In the genomic region with DNA sequence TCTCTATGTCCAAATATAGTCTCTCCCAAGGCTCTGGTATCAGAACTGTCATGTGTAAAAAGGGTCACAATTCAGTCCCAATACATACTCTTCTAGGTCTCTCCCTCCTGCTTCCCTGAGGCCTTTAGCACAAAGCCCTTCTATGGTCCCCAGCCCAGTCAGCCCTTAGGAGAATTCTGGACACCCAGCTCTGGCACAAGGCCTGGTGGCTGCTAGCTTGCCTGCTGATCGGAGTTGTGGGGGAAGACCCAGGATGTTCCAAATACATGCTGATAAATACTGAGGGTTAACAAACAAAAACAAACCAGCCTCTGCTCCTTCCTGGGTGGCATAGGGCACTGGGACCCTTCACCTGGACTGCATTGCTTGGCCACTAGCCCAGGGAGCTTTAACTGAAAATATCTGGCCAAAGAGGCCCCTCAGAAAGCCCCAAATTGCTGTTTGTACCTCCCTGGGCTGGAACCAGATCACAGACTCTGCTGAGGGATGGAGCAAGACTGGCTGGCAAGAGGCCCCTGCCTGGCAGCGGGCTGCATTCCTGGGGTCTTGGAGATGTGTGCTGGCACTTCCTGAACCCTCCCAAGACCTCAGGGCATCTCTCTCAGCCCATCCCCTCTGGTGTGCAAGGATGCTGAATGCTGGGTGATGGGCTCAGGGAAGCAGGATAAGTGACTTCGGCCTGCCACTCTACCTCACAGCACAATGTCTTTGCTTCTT, we compare ENCODE assay signal across 17 mouse cellular contexts.
A peak's percentile ranks its signal among the peaks of the same experiment; 100 is the strongest.
DNase-seq lines count a peak whose midpoint lies in the region; ATAC-seq and TF ChIP-seq lines count a peak whose summit lies in the region.
"Had no signal": no experiment of that assay in that cellular context is flagged by ENCODE, and none has a peak within 500 bp of the region (broad histone marks: within the 10 kb centered on the region; RNA-seq: fewer than 3 reads in every experiment).

No protein-coding gene starts in this region.

- no peak overlapping the region; the same call in 1 of the 2 replicates for H3K27ac ChIP-seq in forebrain, postnatal 0 days (ENCODE audit: low read depth, low read length)
- H3K27ac ChIP-seq in forebrain, embryonic 15.5 days (replicated peaks), result no peak overlapping the region
- H3K27ac ChIP-seq in stomach, embryonic 16.5 days (ENCODE audit: low read length), result no peak overlapping the region
- H3K27ac ChIP-seq in stomach, postnatal 0 days (replicated peaks), result no peak overlapping the region
- no peak overlapping the region for H3K27ac ChIP-seq in midbrain, postnatal 0 days (ENCODE audit: low read depth, low read length)
- H3K27ac ChIP-seq: liver, embryonic 12.5 days; midbrain, embryonic 12.5 days; neural tube, embryonic 13.5 days had no signal

- no peak overlapping the region for H3K4me3 ChIP-seq in forebrain, postnatal 0 days (ENCODE audit: low read depth, low read length)
- H3K4me3 ChIP-seq in forebrain, embryonic 15.5 days, result no peak overlapping the region
- H3K4me3 ChIP-seq in stomach, embryonic 16.5 days (replicated peaks; ENCODE audit: low read length), result no peak overlapping the region
- H3K4me3 ChIP-seq in stomach, postnatal 0 days (ENCODE audit: low read depth, low read length), result no peak overlapping the region
- H3K4me3 ChIP-seq in midbrain, postnatal 0 days (ENCODE audit: low read depth, low read length), result no peak overlapping the region
- H3K4me3 ChIP-seq: liver, embryonic 12.5 days; midbrain, embryonic 12.5 days; neural tube, embryonic 13.5 days had no signal

- no peak overlapping the region for H3K4me2 ChIP-seq in forebrain, postnatal 0 days (ENCODE audit: low read depth)
- H3K4me2 ChIP-seq in forebrain, embryonic 15.5 days (replicated peaks), result no peak overlapping the region
- no peak overlapping the region for H3K4me2 ChIP-seq in stomach, embryonic 16.5 days (ENCODE audit: low read depth, low read length)
- H3K4me2 ChIP-seq in stomach, postnatal 0 days (replicated peaks; ENCODE audit: low read depth), result no peak overlapping the region
- no peak overlapping the region for H3K4me2 ChIP-seq in midbrain, postnatal 0 days (ENCODE audit: low read depth, low read length, poor library complexity, severe bottlenecking)
- H3K4me2 ChIP-seq: heart, embryonic 11.5 days; liver, embryonic 12.5 days; midbrain, embryonic 12.5 days; neural tube, embryonic 13.5 days had no signal

- no peaks in the 10 kb centered on the region for H3K9me3 ChIP-seq in forebrain, postnatal 0 days (ENCODE audit: low read length)
- H3K9me3 ChIP-seq in forebrain, embryonic 15.5 days, result no peaks in the 10 kb centered on the region
- no peaks in the 10 kb centered on the region for H3K9me3 ChIP-seq in stomach, embryonic 16.5 days (replicated peaks; ENCODE audit: control insufficient read depth, low read length)
- no peaks in the 10 kb centered on the region for H3K9me3 ChIP-seq in stomach, postnatal 0 days (ENCODE audit: control insufficient read depth, low read length)
- H3K9me3 ChIP-seq in midbrain, postnatal 0 days (ENCODE audit: low read length), result no peaks in the 10 kb centered on the region
- H3K9me3 ChIP-seq: liver, embryonic 12.5 days; midbrain, embryonic 12.5 days; neural tube, embryonic 13.5 days had no signal

- H3K36me3 ChIP-seq in forebrain, postnatal 0 days (ENCODE audit: insufficient read depth), result no peaks in the 10 kb centered on the region
- no peaks in the 10 kb centered on the region for H3K36me3 ChIP-seq in forebrain, embryonic 15.5 days
- H3K36me3 ChIP-seq in stomach, embryonic 16.5 days (ENCODE audit: control insufficient read depth, insufficient read depth, low read length), result no peaks in the 10 kb centered on the region
- no peaks in the 10 kb centered on the region for H3K36me3 ChIP-seq in stomach, postnatal 0 days (ENCODE audit: control insufficient read depth, insufficient read depth, low read length)
- no peaks in the 10 kb centered on the region for H3K36me3 ChIP-seq in midbrain, postnatal 0 days (ENCODE audit: insufficient read depth, low read length)
- H3K36me3 ChIP-seq: liver, embryonic 12.5 days; midbrain, embryonic 12.5 days; neural tube, embryonic 13.5 days had no signal

- no peaks in the 10 kb centered on the region for H3K4me1 ChIP-seq in forebrain, postnatal 0 days (ENCODE audit: insufficient read depth)
- peaks cover 8% of the 10 kb centered on the region for H3K4me1 ChIP-seq in forebrain, embryonic 15.5 days
- H3K4me1 ChIP-seq in stomach, embryonic 16.5 days (ENCODE audit: control insufficient read depth, insufficient read depth, low read length), result no peaks in the 10 kb centered on the region
- H3K4me1 ChIP-seq in stomach, postnatal 0 days (replicated peaks; ENCODE audit: control insufficient read depth, insufficient read depth), result no peaks in the 10 kb centered on the region
- no peaks in the 10 kb centered on the region for H3K4me1 ChIP-seq in midbrain, postnatal 0 days (ENCODE audit: insufficient read depth, low read length)
- H3K4me1 ChIP-seq: liver, embryonic 12.5 days had no signal

- no peak for TF ChIP-seq CTCF in forebrain, postnatal 0 days (IDR thresholded peaks at IDR 0.05; ENCODE audit: low read depth)
- TF ChIP-seq CTCF in stomach, postnatal 0 days (IDR thresholded peaks at IDR 0.05; ENCODE audit: low read depth), result no peak
- no peak for TF ChIP-seq CTCF in midbrain, postnatal 0 days (IDR thresholded peaks at IDR 0.05)

- intact Hi-C loops in left cerebral cortex, postnatal 14 days (cut with DNase I), result no loop called here

- no peak overlapping the region for H3K9ac ChIP-seq in forebrain, postnatal 0 days
- H3K9ac ChIP-seq in forebrain, embryonic 15.5 days (replicated peaks), result no peak overlapping the region
- H3K9ac ChIP-seq in stomach, embryonic 16.5 days (ENCODE audit: low read length), result no peak overlapping the region
- no peak overlapping the region for H3K9ac ChIP-seq in stomach, postnatal 0 days (ENCODE audit: low read length)
- H3K9ac ChIP-seq in midbrain, postnatal 0 days (replicated peaks; ENCODE audit: low read length, poor library complexity, severe bottlenecking), result no peak overlapping the region
- H3K9ac ChIP-seq: liver, embryonic 12.5 days; midbrain, embryonic 12.5 days; neural tube, embryonic 13.5 days had no signal

- peak; percentile 52 for DNase-seq in forebrain, postnatal 0 days
- DNase-seq in left cerebral cortex, postnatal 14 days (ENCODE audit: low spot score in 2 of 2), result peak; percentile 28 to 47
- DNase-seq in left cerebral cortex, adult 11 months (ENCODE audit: low spot score), result no peak
- no peak for DNase-seq in stomach, postnatal 0 days (ENCODE audit: low spot score)
- DNase-seq in midbrain, postnatal 0 days (ENCODE audit: low spot score), result peak; percentile 72
- no peak for DNase-seq in adrenal gland, postnatal 25 days
- DNase-seq: gastrocnemius, postnatal 10 days; kidney, adult 8-10 months; lung, postnatal 14 days; right cerebral cortex, postnatal 25 days had no signal

- H3K27me3 ChIP-seq in forebrain, postnatal 0 days (ENCODE audit: insufficient read depth, low read length), result no peaks in the 10 kb centered on the region
- no peaks in the 10 kb centered on the region for H3K27me3 ChIP-seq in forebrain, embryonic 15.5 days
- no peaks in the 10 kb centered on the region for H3K27me3 ChIP-seq in stomach, embryonic 16.5 days (ENCODE audit: control insufficient read depth, insufficient read depth, low read length)
- H3K27me3 ChIP-seq in stomach, postnatal 0 days (ENCODE audit: control insufficient read depth, insufficient read depth, low read length), result no peaks in the 10 kb centered on the region
- H3K27me3 ChIP-seq in midbrain, postnatal 0 days (ENCODE audit: insufficient read depth, low read length), result no peaks in the 10 kb centered on the region
- H3K27me3 ChIP-seq: liver, embryonic 12.5 days; midbrain, embryonic 12.5 days; neural tube, embryonic 13.5 days had no signal

- peak; percentile 85 for ATAC-seq in forebrain, postnatal 0 days
- ATAC-seq in forebrain, embryonic 15.5 days (replicated peaks), result no peak
- ATAC-seq in stomach, embryonic 16.5 days (ENCODE audit: insufficient read depth, low FRiP score), result peak; percentile 35; the same call in 1 of the 2 replicates
- no peak for ATAC-seq in stomach, postnatal 0 days (ENCODE audit: low FRiP score, low TSS enrichment)
- peak; percentile 66; the same call in 1 of the 2 replicates for ATAC-seq in midbrain, postnatal 0 days (ENCODE audit: low FRiP score)
- ATAC-seq: CD4-positive, CD25-positive, alpha-beta regulatory T cell, adult 4 months had no signal

- TF ChIP-seq EP300 in stomach, postnatal 0 days (optimal IDR thresholded peaks at IDR 0.05), result no peak

- WGBS in forebrain, postnatal 0 days, result 61% methylated on average over 3 of the region's 3 CpGs
- 64% methylated on average over 3 of the region's 3 CpGs for WGBS in forebrain, embryonic 15.5 days
- 78% methylated on average over 3 of the region's 3 CpGs for WGBS in stomach, embryonic 16.5 days
- 73% methylated on average over 3 of the region's 3 CpGs for WGBS in stomach, postnatal 0 days
- WGBS in midbrain, postnatal 0 days, result 68% methylated on average over 3 of the region's 3 CpGs

Comparison
In these comparisons a context has a peak if more than half of its experiments do, and no peak if none do; other contexts are left out.
1. ATAC-seq: peak in forebrain, postnatal 0 days (single experiment), stomach, embryonic 16.5 days (single experiment) and midbrain, postnatal 0 days (single experiment); none in forebrain, embryonic 15.5 days (single experiment) and stomach, postnatal 0 days (single experiment).
2. DNase-seq: peak in forebrain, postnatal 0 days (single experiment), left cerebral cortex, postnatal 14 days (2 of 2) and midbrain, postnatal 0 days (single experiment); none in left cerebral cortex, adult 11 months (single experiment), stomach, postnatal 0 days (single experiment) and adrenal gland, postnatal 25 days (single experiment).